Mouse (Mus musculus): ENCODE results near the gene 2700049A03Rik.

DNA sequence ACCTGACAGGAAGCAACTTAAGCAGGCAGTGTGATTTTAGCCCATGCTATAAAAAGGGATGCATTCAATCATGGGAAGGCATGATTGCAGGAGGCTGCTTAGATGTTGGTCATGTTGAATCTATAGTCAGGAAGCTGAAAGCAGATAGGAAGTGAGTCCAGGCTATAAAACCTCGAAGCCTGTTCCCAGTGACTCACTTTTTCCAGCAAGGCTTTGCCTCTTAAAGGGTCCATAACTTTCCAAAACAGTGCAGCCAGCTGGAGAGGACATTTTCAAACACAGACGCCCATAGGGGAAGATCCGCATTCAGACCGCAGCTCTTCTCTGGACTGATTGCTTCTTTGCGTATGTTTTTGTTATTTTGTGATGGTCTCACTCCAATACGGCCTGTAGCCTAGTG, 18.3 kb downstream of the 2700049A03Rik start:
- TF ChIP-seq CTCF (IDR thresholded peaks at IDR 0.05; ENCODE audit: low read depth) (no peak), EP300 (IDR thresholded peaks at IDR 0.05; ENCODE audit: low read depth) (no peak)

Measured in heart, postnatal 0 days (tissue).